Mouse (Mus musculus) forebrain, embryonic 14.5 days (tissue): ENCODE measurements around the gene Uqcr11. TPM values are rescaled to one million over a fixed set of nuclear protein-coding genes. Genes with fewer than 3 reads are reported as not detected.

ENCODE experiments used
- ATAC-seq: fragments of 200-750 bp; cut with Nextera tagmentation; 2 replicates; pipeline ENCODE4 v1.8.0; 2017; ENCODE audit warnings: mild to moderate bottlenecking, moderate library complexity
- DNase-seq: peaks from one replicate; pipeline ENCODE4 v3.0.0-alpha.2; 2015; ENCODE audit warnings: low spot score
- H3K27ac ChIP-seq: fragments of 300-500 bp; sonication (generic); 2 replicates; pipeline ENCODE4 v1.5.1; 2014; ENCODE audit warnings: low read depth, mild to moderate bottlenecking, control low read depth, low read length, moderate library complexity
- H3K27me3 ChIP-seq: fragments of 300-500 bp; sonication (generic); replicated peaks from 2 replicates; pipeline ENCODE4 v1.6.1; 2014; ENCODE audit warnings: low read length, control low read depth, mixed read lengths; ENCODE audit not compliant: control insufficient read depth, insufficient read depth
- H3K36me3 ChIP-seq: fragments of 300-500 bp; sonication (generic); 2 replicates; pipeline ENCODE4 v1.6.1; 2014; ENCODE audit warnings: low read length, control low read depth; ENCODE audit not compliant: control insufficient read depth, insufficient read depth
- H3K4me1 ChIP-seq: fragments of 300-500 bp; sonication (generic); 2 replicates; pipeline ENCODE4 v1.6.1; 2014; ENCODE audit warnings: antibody characterized with exemption, low read length, control low read depth; ENCODE audit not compliant: control insufficient read depth, insufficient read depth
- H3K4me2 ChIP-seq: fragments of 300-500 bp; sonication (generic); 2 replicates; pipeline ENCODE4 v1.6.1; 2014; ENCODE audit warnings: mild to moderate bottlenecking, control low read depth, low read length
- H3K4me3 ChIP-seq: fragments of 300-500 bp; sonication (generic); 2 replicates; pipeline ENCODE4 v1.5.1; 2014; ENCODE audit warnings: low read depth, low read length, control low read depth
- H3K9ac ChIP-seq: fragments of 300-500 bp; sonication (generic); 2 replicates; pipeline ENCODE4 v1.6.1; 2014; ENCODE audit warnings: mild to moderate bottlenecking, low read length, control low read depth, moderate library complexity
- H3K9me3 ChIP-seq: fragments of 300-500 bp; sonication (generic); replicated peaks from 2 replicates; pipeline ENCODE4 v1.6.1; 2016; ENCODE audit warnings: low read length, control low read depth, mixed read lengths; ENCODE audit not compliant: control insufficient read depth
- WGBS: fragments of 180-500 bp; shearing (Covaris S2); extraction: QIAGEN DNeasy Blood & Tissue Kit; methylation state at CpG from one replicate; pipeline ENCODE4 v1.1.7; 2014; 5-methylcytosine and 5-hydroxymethylcytosine counted together
- polyA plus RNA-seq: library from polyadenylated mRNA; unstranded; fragments of >200 nt; fragmentation: Nextera tagmentation; extraction: Ambion mirVana; gene quantifications from 2 replicates; pipeline ENCODE4 v1.2.1, GENCODE M21; 2014

Uqcr11 gene
- polyA plus RNA-seq, 1 experiment from 2014 or later, result 893 TPM

DNA sequence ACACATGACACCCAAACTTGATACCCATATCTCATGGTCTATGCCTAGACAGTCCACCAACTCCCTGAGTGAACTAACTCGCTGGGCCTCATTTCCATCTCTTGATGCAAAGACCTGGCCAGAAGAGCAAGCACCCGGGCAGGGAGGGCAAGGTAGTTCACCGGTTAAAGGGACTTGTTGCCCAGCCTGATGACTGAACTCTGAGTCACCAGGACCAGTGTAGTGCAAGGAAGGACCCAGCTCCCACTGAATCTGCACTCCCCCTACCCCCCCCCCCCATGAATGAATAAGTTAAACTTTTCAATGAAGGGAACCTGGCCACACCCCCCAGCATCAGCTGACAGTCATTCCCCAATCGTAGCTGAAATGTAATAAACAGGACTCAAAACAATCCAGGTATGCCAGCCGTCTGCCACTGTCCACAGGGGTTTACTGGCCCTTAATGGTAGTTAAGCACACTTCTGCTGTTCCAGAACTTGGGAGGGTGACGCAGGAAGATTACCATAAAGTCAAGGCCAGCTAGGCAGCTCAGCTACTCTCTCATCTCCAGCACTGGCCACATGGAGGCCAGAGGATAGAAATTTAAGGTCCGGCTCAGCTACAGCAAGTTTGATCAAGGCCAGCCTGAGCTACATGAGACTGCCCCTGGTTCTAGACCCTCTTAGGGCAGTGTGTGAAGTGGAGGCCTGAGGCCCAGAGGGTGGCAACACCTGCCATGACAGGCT is 23.8 kb downstream of the Uqcr11 start:
- 86% methylated on average over 7 of the region's 7 CpGs for WGBS
- Histone ChIP-seq H3K27me3 (no peaks in the 10 kb centered on the region), H3K4me2 (peak overlapping the region; percentile 98), H3K27ac (no peak overlapping the region), H3K4me1 (peaks cover 22% of the 10 kb centered on the region), H3K4me3 (peak overlapping the region; percentile 97; the same call in 1 of the 2 replicates), H3K36me3 (peaks cover 63% of the 10 kb centered on the region), H3K9me3 (no peaks in the 10 kb centered on the region), H3K9ac (peak overlapping the region; percentile 99; the same call in 1 of the 2 replicates)
- no peak for ATAC-seq
- no peak for DNase-seq

DNA sequence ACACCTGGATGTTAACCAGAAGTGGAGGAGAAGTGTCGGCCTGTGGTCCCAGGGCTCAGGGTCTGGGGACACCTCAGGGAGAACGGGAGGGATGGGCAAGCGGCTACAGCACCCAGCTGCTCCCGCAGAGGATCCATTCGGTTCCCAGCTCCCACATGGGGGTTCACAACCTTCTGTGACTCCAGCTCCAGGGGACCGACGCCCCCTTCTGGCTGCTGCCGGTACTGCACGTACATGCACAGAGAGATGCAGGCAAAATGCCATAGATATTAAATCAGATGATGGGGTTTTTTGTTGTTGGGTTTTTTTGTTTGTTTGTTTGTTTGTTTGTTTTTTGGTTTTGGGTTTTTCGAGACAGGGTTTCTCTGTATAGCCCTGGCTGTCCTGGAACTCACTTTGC is 28.9 kb downstream of the Uqcr11 start:
- Histone ChIP-seq H3K4me3 (no peak overlapping the region), H3K36me3 (peaks cover 38% of the 10 kb centered on the region), H3K9me3 (no peaks in the 10 kb centered on the region), H3K9ac (no peak overlapping the region), H3K27ac (no peak overlapping the region), H3K4me2 (no peak overlapping the region), H3K27me3 (no peaks in the 10 kb centered on the region), H3K4me1 (no peaks in the 10 kb centered on the region)
- WGBS, result 53% methylated on average over 10 of the region's 10 CpGs
- DNase-seq (no peak), ATAC-seq (no peak)

DNA sequence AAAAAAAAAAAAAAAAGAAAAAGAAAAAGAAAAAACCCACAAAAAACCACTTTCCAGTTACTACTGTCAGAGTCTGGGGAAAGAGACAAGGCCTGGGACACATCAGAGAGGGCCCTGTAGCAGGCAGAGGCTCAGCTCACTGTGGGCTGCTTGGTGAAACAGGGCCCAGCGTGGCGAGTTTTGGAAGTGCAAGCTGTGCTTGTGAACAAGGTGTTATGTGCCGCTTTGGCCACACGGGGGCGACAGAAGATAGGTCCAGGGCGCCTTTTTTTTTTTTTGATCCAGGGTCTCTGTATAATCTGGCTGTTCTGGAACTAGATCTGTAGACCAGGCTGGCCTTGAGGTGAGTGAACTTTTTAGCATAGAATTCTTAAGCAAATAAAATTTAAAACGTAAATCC is 30.5 kb downstream of the Uqcr11 start:
- Histone ChIP-seq H3K9ac (no peak overlapping the region), H3K27me3 (no peaks in the 10 kb centered on the region), H3K4me1 (0 out of 2 replicates have a peak, but pooled peaks cover 6% of the 10 kb centered on the region), H3K4me3 (no peak overlapping the region), H3K36me3 (peaks cover 23% of the 10 kb centered on the region), H3K9me3 (no peaks in the 10 kb centered on the region), H3K4me2 (no peak overlapping the region), H3K27ac (no peak overlapping the region)
- 1% methylated on average over 7 of the region's 7 CpGs for WGBS
- DNase-seq, result peak; percentile 96
- peak; percentile 64; the same call in 1 of the 2 replicates for ATAC-seq

GRCm38 (mm10) chr10:80374063-80374462 is 32.6 kb downstream of the Uqcr11 start:
- no peaks in the 10 kb centered on the region for H3K27me3 ChIP-seq
- 23% methylated on average over 6 of the region's 6 CpGs for WGBS
- ATAC-seq (no peak), DNase-seq (peak; percentile 67)
- peaks cover 3% of the 10 kb centered on the region for H3K36me3 ChIP-seq
- no peak overlapping the region for H3K4me2 ChIP-seq
- no peak overlapping the region for H3K9ac ChIP-seq
- no peak overlapping the region for H3K27ac ChIP-seq
- no peak overlapping the region for H3K4me3 ChIP-seq
- no peaks in the 10 kb centered on the region for H3K9me3 ChIP-seq
- H3K4me1 ChIP-seq, result 0 out of 2 replicates have a peak, but pooled peaks cover 6% of the 10 kb centered on the region

GRCm38 (mm10) chr10:80372706-80373105 is 33.9 kb downstream of the Uqcr11 start:
- H3K9me3 ChIP-seq, result no peaks in the 10 kb centered on the region
- DNase-seq (no peak), ATAC-seq (no peak)
- H3K4me2 ChIP-seq, result no peak overlapping the region
- H3K9ac ChIP-seq, result no peak overlapping the region
- no peak overlapping the region for H3K4me3 ChIP-seq
- no peaks in the 10 kb centered on the region for H3K36me3 ChIP-seq
- 87% methylated on average over 6 of the region's 6 CpGs for WGBS
- 0 out of 2 replicates have a peak, but pooled peaks cover 6% of the 10 kb centered on the region for H3K4me1 ChIP-seq
- no peaks in the 10 kb centered on the region for H3K27me3 ChIP-seq
- no peak overlapping the region for H3K27ac ChIP-seq

- ATAC-seq, result no peak
- Histone ChIP-seq H3K4me2 (peak overlapping the region; percentile 24), H3K27ac (no peak overlapping the region), H3K36me3 (no peaks in the 10 kb centered on the region), H3K4me1 (0 out of 2 replicates have a peak, but pooled peaks cover 6% of the 10 kb centered on the region), H3K9me3 (no peaks in the 10 kb centered on the region), H3K4me3 (no peak overlapping the region), H3K9ac (peak overlapping the region; percentile 1; the same call in 1 of the 2 replicates), H3K27me3 (no peaks in the 10 kb centered on the region)
- DNase-seq, result no peak
- WGBS, result 48% methylated on average over 9 of the region's 9 CpGs
Measured at GRCm38 (mm10) chr10:80371983-80372382, 34.6 kb downstream of the Uqcr11 start.

DNA sequence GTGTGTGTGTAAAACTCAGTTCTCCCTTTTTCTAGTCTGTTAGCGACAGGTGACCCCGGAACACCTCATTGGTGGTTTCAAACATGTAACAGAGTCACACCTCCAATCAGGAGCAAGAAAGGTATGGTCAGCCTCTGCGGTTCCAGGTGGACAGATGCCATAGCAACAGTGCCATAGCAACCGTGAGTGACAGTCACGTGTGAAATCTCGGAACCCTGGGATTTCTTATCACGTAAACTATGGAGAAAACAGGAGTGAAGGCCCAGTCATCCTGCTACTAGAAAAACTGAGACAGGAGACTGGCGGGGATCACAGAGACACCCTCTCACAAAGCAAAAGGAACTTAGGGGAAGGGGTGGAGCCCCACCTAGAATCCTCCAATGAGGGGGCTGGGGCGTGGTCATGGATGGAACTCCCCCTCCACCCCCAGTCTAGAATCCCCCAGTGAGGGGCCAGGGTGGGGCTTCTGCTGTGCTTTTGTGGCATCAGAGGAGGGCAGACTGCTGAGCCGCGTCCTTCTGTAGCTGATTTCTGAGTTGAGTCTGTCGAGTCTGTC is 35.1 kb downstream of the Uqcr11 start:
- Histone ChIP-seq H3K4me2 (peak overlapping the region; percentile 24), H3K9ac (peak overlapping the region; percentile 1; the same call in 1 of the 2 replicates), H3K4me1 (0 out of 2 replicates have a peak, but pooled peaks cover 6% of the 10 kb centered on the region), H3K27ac (no peak overlapping the region), H3K9me3 (no peaks in the 10 kb centered on the region), H3K36me3 (no peaks in the 10 kb centered on the region), H3K27me3 (no peaks in the 10 kb centered on the region), H3K4me3 (no peak overlapping the region; the same call in 1 of the 2 replicates)
- ATAC-seq, result peak; percentile 82
- peak; percentile 84 for DNase-seq
- WGBS, result 3% methylated on average over 12 of the region's 12 CpGs

DNA sequence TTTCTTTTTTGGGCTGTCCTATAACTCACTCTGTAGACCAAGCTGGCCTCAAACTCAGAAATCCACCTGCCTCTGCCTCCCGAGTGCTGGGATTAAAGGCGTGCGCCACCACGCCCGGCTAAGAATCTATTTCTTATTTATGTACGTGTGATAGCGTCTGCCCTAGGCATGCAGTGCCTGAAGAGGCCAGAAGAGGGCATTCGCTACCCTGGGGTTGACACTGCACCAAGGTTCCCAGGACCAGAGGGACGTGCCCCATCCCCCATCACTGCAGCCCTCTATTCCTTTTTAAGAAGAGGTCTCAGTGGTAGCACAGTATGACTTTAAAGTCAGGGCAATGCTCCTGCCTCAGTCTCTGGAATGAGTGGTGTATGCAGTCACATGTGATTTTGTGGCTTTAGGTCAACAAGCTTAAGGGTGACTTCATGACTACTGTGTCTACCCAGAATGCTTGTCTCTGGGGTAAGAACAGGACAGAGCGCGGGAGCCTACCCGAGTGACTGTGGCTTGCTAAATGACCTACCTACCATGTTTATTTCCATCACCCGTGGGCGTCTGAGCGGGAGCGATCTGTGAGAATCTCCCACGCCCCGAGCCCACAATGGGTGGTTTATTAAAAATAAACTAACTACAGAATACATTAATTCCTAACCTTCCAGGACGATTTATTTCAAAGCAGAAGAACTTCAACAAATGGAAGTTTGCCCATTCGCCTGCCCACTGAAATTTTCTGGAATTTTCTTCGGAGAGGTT is 36.5 kb downstream of the Uqcr11 start:
- no peaks in the 10 kb centered on the region for H3K27me3 ChIP-seq
- H3K9me3 ChIP-seq, result no peaks in the 10 kb centered on the region
- WGBS, result 86% methylated on average over 21 of the region's 21 CpGs
- ATAC-seq, result no peak
- 0 out of 2 replicates have a peak, but pooled peaks cover 6% of the 10 kb centered on the region for H3K4me1 ChIP-seq
- H3K4me2 ChIP-seq, result no peak overlapping the region
- H3K36me3 ChIP-seq, result no peaks in the 10 kb centered on the region
- no peak overlapping the region for H3K4me3 ChIP-seq
- DNase-seq, result no peak
- H3K27ac ChIP-seq, result no peak overlapping the region
- no peak overlapping the region for H3K9ac ChIP-seq
